14 mouse cellular contexts compared by ENCODE assay signal in the genomic region with DNA sequence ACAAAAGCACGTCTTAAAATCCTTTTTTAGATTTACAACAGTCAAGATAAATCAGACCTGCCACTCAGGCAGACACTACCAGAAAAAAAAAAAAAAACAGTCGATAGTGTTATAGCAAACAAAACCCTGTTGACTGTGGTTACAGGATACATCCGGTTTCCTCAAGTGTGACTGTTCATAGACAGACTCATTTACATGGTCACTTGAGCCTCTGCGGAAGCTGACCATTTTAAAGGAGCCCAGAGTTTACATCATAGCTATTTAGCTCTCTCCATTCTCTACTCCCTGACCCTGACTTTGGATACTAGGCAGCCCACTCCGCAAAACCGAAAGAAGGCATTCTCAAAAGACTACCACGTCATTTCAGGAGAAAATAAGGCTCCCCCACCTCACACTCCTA.
"Had no signal": no experiment of that assay in that cellular context is flagged by ENCODE, and none has a peak within 500 bp of the region (broad histone marks: within the 10 kb centered on the region; RNA-seq: fewer than 3 reads in every experiment).

No protein-coding gene starts in this region.

- H3K27me3 ChIP-seq: midbrain, embryonic 15.5 days; neural tube, embryonic 12.5 days had no signal

- H3K36me3 ChIP-seq: midbrain, embryonic 15.5 days; neural tube, embryonic 12.5 days had no signal

- ATAC-seq: intestine, postnatal 0 days; midbrain, embryonic 15.5 days had no signal

- H3K9me3 ChIP-seq: midbrain, embryonic 15.5 days; neural tube, embryonic 12.5 days had no signal

- H3K4me3 ChIP-seq: layer of hippocampus, adult 2 months; midbrain, embryonic 15.5 days; neural tube, embryonic 12.5 days had no signal

- H3K4me1 ChIP-seq: midbrain, embryonic 15.5 days; neural tube, embryonic 12.5 days had no signal

- H3K4me2 ChIP-seq: hindbrain, embryonic 14.5 days; midbrain, embryonic 11.5 days; midbrain, embryonic 15.5 days; neural tube, embryonic 12.5 days had no signal

- H3K27ac ChIP-seq: hindbrain, embryonic 14.5 days; layer of hippocampus, adult 2 months; midbrain, embryonic 15.5 days; neural tube, embryonic 12.5 days had no signal

- DNase-seq: left cerebral cortex, postnatal 4 days; lung, adult 18-20 months; lung, postnatal 36 days; retina, postnatal 1 day; right cerebral cortex, postnatal 4 days; spleen, adult 18-20 months; thymus, adult 2 months; thymus, postnatal 36 days had no signal

- H3K9ac ChIP-seq: hindbrain, embryonic 14.5 days; midbrain, embryonic 15.5 days; neural tube, embryonic 12.5 days had no signal
